Mouse (Mus musculus): ENCODE data around the gene Gpr179.

Gpr179 gene

GRCm38 (mm10) chr11:97284854-97285253 lies 67.0 kb downstream of the Gpr179 start:
- no peak for DNase-seq

GRCm38 (mm10) chr11:97282179-97282578 lies 69.7 kb downstream of the Gpr179 start:
- DNase-seq, result no peak
